Mouse (Mus musculus): ENCODE measurements around the gene Olfr904.

DNA sequence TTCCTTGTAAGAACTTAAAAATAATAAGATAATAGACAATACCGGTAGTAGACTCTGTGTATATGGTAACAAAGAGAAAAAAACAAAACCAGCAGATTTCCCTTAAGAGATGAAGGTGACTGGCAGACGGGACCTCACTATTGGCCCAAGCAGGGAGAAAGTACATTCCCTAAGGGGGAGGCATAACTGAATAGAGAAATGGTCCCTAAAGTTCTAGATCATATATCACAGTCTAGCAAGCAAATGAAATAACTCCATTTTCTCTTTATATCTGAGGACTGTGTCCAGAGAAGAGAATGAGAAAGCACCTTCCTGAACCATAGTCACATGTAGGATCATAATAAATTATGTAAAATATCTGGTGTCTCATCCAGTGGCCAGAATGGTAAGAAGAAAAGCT, 32.6 kb downstream of the Olfr904 start, which contains the start of gene Olfr907:
- no peak for TF ChIP-seq POLR2A (IDR thresholded peaks at IDR 0.05; ENCODE audit: borderline replicate concordance, extremely low read depth, insufficient read depth, insufficient read length, poor library complexity, severe bottlenecking)
- TF ChIP-seq CTCF (IDR thresholded peaks at IDR 0.05; ENCODE audit: borderline replicate concordance, extremely low read depth, insufficient read depth, insufficient read length) = no peak

All from brain, embryonic 14.5 days (tissue).